Mouse (Mus musculus) midbrain, postnatal 0 days (tissue): ENCODE measurements around the gene Gna12. TPM values are rescaled to one million over a fixed set of nuclear protein-coding genes. Genes with fewer than 3 reads are reported as not detected.
A peak's percentile ranks its signal among the peaks of the same experiment; 100 is the strongest.

Experiments
- ATAC-seq: fragments of 200-750 bp; cut with Nextera tagmentation; 2 replicates; pipeline ENCODE4 v1.8.0; 2017; ENCODE audit warnings: moderate number of reproducible peaks, mild to moderate bottlenecking, moderate TSS enrichment, moderate library complexity; ENCODE audit not compliant: low FRiP score
- DNase-seq: peaks from one replicate; pipeline ENCODE4 v3.0.0-alpha.2; 2015; ENCODE audit warnings: low spot score
- H3K27ac ChIP-seq: fragments of 300-500 bp; sonication (generic); 2 replicates; pipeline ENCODE4 v1.5.1; 2014; ENCODE audit warnings: low read depth, mild to moderate bottlenecking, low read length, mixed read lengths
- H3K27me3 ChIP-seq: fragments of 300-500 bp; sonication (generic); 2 replicates; pipeline ENCODE4 v1.6.1; 2014; ENCODE audit warnings: low read length, control low read depth, mixed read lengths; ENCODE audit not compliant: insufficient read depth
- H3K36me3 ChIP-seq: fragments of 300-500 bp; sonication (generic); 2 replicates; pipeline ENCODE4 v1.6.1; 2014; ENCODE audit warnings: low read length, control low read depth, mixed read lengths; ENCODE audit not compliant: insufficient read depth
- H3K4me1 ChIP-seq: fragments of 300-500 bp; sonication (generic); 2 replicates; pipeline ENCODE4 v1.6.1; 2014; ENCODE audit warnings: mild to moderate bottlenecking, control low read depth, antibody characterized with exemption, low read length, mixed read lengths; ENCODE audit not compliant: insufficient read depth
- H3K4me2 ChIP-seq: fragments of 300-500 bp; sonication (generic); 2 replicates; pipeline ENCODE4 v1.6.1; 2014; ENCODE audit warnings: low read depth, mild to moderate bottlenecking, low read length, mixed read lengths; ENCODE audit not compliant: poor library complexity, severe bottlenecking
- H3K4me3 ChIP-seq: fragments of 300-500 bp; sonication (generic); 2 replicates; pipeline ENCODE4 v1.5.1; 2014; ENCODE audit warnings: low read depth, mild to moderate bottlenecking, low read length, moderate library complexity
- H3K9ac ChIP-seq: fragments of 300-500 bp; sonication (generic); replicated peaks from 2 replicates; pipeline ENCODE4 v1.6.1; 2014; ENCODE audit warnings: mild to moderate bottlenecking, low read length, moderate library complexity, mixed read lengths; ENCODE audit not compliant: poor library complexity, severe bottlenecking
- H3K9me3 ChIP-seq: fragments of 300-500 bp; sonication (generic); 2 replicates; pipeline ENCODE4 v1.6.1; 2016; ENCODE audit warnings: low read length, control low read depth
- CTCF ChIP-seq: IDR thresholded peaks from 2 replicates; pipeline ENCODE4 v1.5.1; 2016; ENCODE audit warnings: antibody characterized with exemption, mild to moderate bottlenecking
- WGBS: fragments of 180-500 bp; shearing (Covaris S2); extraction: QIAGEN DNeasy Blood & Tissue Kit; methylation state at CpG from one replicate; pipeline ENCODE4 v1.1.7; 2014; 5-methylcytosine and 5-hydroxymethylcytosine counted together
- polyA plus RNA-seq: library from polyadenylated mRNA; unstranded; fragments of >200 nt; fragmentation: Nextera tagmentation; extraction: Ambion mirVana; gene quantifications from 2 replicates; pipeline ENCODE4 v1.2.1, GENCODE M21; 2015
- total RNA-seq: library from RNA; depleted of rRNA; stranded (reverse); fragments of >200 nt; gene quantifications from 2 replicates; pipeline ENCODE4 v1.2.3, GENCODE M21; 2014

Gene Gna12
- total and polyA plus RNA-seq, 2 experiments from 2014 or later: 28.0 to 152 TPM

GRCm38 (mm10) chr5:140798775-140799174 lies 31.5 kb downstream of the Gna12 start:
- Histone ChIP-seq H3K4me1 (peaks cover 4% of the 10 kb centered on the region; the same call in 1 of the 2 replicates), H3K27ac (no peak overlapping the region), H3K9ac (no peak overlapping the region), H3K9me3 (no peaks in the 10 kb centered on the region), H3K4me2 (no peak overlapping the region), H3K36me3 (no peaks in the 10 kb centered on the region), H3K27me3 (no peaks in the 10 kb centered on the region), H3K4me3 (no peak overlapping the region)
- TF ChIP-seq CTCF: no peak
- ATAC-seq (no peak), DNase-seq (no peak)
- WGBS: 74% methylated on average over 5 of the region's 5 CpGs

- H3K36me3 ChIP-seq: no peaks in the 10 kb centered on the region
- WGBS: 52% methylated on average over 7 of the region's 7 CpGs
- peak overlapping the region; percentile 18; the same call in 1 of the 2 replicates for H3K4me2 ChIP-seq
- H3K4me3 ChIP-seq: no peak overlapping the region
- ATAC-seq: no peak
- H3K27me3 ChIP-seq: no peaks in the 10 kb centered on the region
- no peak overlapping the region for H3K9ac ChIP-seq
- TF ChIP-seq CTCF: no peak
- peak overlapping the region; percentile 69 for H3K27ac ChIP-seq
- DNase-seq: peak; percentile 42
- peaks cover 4% of the 10 kb centered on the region; the same call in 1 of the 2 replicates for H3K4me1 ChIP-seq
- H3K9me3 ChIP-seq: no peaks in the 10 kb centered on the region
Measured at GRCm38 (mm10) chr5:140798158-140798557, 32.1 kb downstream of the Gna12 start.

- Histone ChIP-seq H3K4me1 (peaks cover 14% of the 10 kb centered on the region), H3K27me3 (no peaks in the 10 kb centered on the region), H3K9ac (no peak overlapping the region), H3K4me3 (no peak overlapping the region), H3K4me2 (no peak overlapping the region), H3K27ac (no peak overlapping the region), H3K9me3 (no peaks in the 10 kb centered on the region), H3K36me3 (no peaks in the 10 kb centered on the region)
- 73% methylated on average over 3 of the region's 3 CpGs for WGBS
- DNase-seq (no peak), ATAC-seq (no peak)
- TF ChIP-seq CTCF: no peak
Measured at GRCm38 (mm10) chr5:140796051-140796450, 34.2 kb downstream of the Gna12 start.

- Histone ChIP-seq H3K4me3 (no peak overlapping the region), H3K9me3 (no peaks in the 10 kb centered on the region), H3K4me1 (peaks cover 16% of the 10 kb centered on the region), H3K9ac (no peak overlapping the region), H3K4me2 (no peak overlapping the region), H3K36me3 (no peaks in the 10 kb centered on the region), H3K27ac (no peak overlapping the region), H3K27me3 (no peaks in the 10 kb centered on the region)
- no peak for DNase-seq
- 66% methylated on average over 2 of the region's 2 CpGs for WGBS
- no peak for TF ChIP-seq CTCF
- no peak for ATAC-seq
Measured at GRCm38 (mm10) chr5:140795176-140795575, 35.1 kb downstream of the Gna12 start.

- H3K9ac ChIP-seq: no peak overlapping the region
- H3K4me1 ChIP-seq: peaks cover 16% of the 10 kb centered on the region
- DNase-seq (no peak), ATAC-seq (no peak)
- no peaks in the 10 kb centered on the region for H3K27me3 ChIP-seq
- TF ChIP-seq CTCF: no peak
- no peaks in the 10 kb centered on the region for H3K36me3 ChIP-seq
- no peak overlapping the region for H3K4me3 ChIP-seq
- 50% methylated on average over 3 of the region's 3 CpGs for WGBS
- H3K4me2 ChIP-seq: no peak overlapping the region
- H3K27ac ChIP-seq: no peak overlapping the region
- H3K9me3 ChIP-seq: no peaks in the 10 kb centered on the region
Measured at GRCm38 (mm10) chr5:140794753-140795152, 35.5 kb downstream of the Gna12 start.

- ATAC-seq: no peak
- 46% methylated on average over 5 of the region's 5 CpGs for WGBS
- H3K4me1 ChIP-seq: peaks cover 16% of the 10 kb centered on the region
Measured at GRCm38 (mm10) chr5:140792233-140792632, 38.0 kb downstream of the Gna12 start.

More at GRCm38 (mm10) chr5:140792233-140792632, 38.0 kb downstream of the Gna12 start:
- DNase-seq: no peak
- no peak overlapping the region for H3K4me3 ChIP-seq
- 0 out of 2 replicates have a peak overlapping the region, but pooled peaks have one; percentile 29 for H3K9ac ChIP-seq
- H3K9me3 ChIP-seq: no peaks in the 10 kb centered on the region
- TF ChIP-seq CTCF: no peak
- H3K27me3 ChIP-seq: no peaks in the 10 kb centered on the region
- peak overlapping the region; percentile 67 for H3K27ac ChIP-seq
- H3K4me2 ChIP-seq: no peak overlapping the region
- H3K36me3 ChIP-seq: no peaks in the 10 kb centered on the region
